Comparison of ENCODE assay signal across 10 mouse cellular contexts in genomic region chr3:154171881-154172592, GRCm38 (mm10).
DNase-seq lines count a peak whose midpoint lies in the region; ATAC-seq and TF ChIP-seq lines count a peak whose summit lies in the region.
"Had no signal": no experiment of that assay in that cellular context is flagged by ENCODE, and none has a peak within 500 bp of the region (broad histone marks: within the 10 kb centered on the region; RNA-seq: fewer than 3 reads in every experiment).

No protein-coding gene starts in this region.

- no peak for TF ChIP-seq CTCF in brain, embryonic 14.5 days (IDR thresholded peaks at IDR 0.05; ENCODE audit: borderline replicate concordance, extremely low read depth, insufficient read depth, insufficient read length)
- no peak for TF ChIP-seq CTCF in liver, postnatal 0 days (IDR thresholded peaks at IDR 0.05; ENCODE audit: low read depth)

- H3K27ac ChIP-seq in midbrain, embryonic 16.5 days (ENCODE audit: low read length) = peak overlapping the region; percentile 20
- H3K27ac ChIP-seq in liver, postnatal 0 days (ENCODE audit: low read depth) = no peak overlapping the region

- TF ChIP-seq POLR2A in brain, embryonic 14.5 days (IDR thresholded peaks at IDR 0.05; ENCODE audit: borderline replicate concordance, extremely low read depth, insufficient read depth, insufficient read length, poor library complexity, severe bottlenecking) = no peak

- TF ChIP-seq EP300 in liver, postnatal 0 days (IDR thresholded peaks at IDR 0.05; ENCODE audit: low read depth) = no peak

- peak; percentile 94 for DNase-seq in brain, embryonic 14.5 days (ENCODE audit: low read depth)
- peak; percentile 34 to 48 for DNase-seq in frontal cortex, adult 2 months (ENCODE audit: extremely low spot score in 1 of 2, low spot score in 1 of 2)
- peak; percentile 73 to 87 for DNase-seq in layer of hippocampus, postnatal 14 days (ENCODE audit: low spot score in 2 of 2)
- DNase-seq in gastrocnemius, postnatal 25 days = no peak
- no peak for DNase-seq in yolk sac, embryonic 10.5 days (ENCODE audit: low spot score)
- no peak for DNase-seq in adrenal gland, adult 2 months
- DNase-seq in liver, postnatal 0 days = no peak
- DNase-seq: cerebellum, adult 8-10 months; heart, postnatal 10 days had no signal

- H3K36me3 ChIP-seq in midbrain, embryonic 16.5 days (ENCODE audit: control insufficient read depth, insufficient read depth, low read length) = no peaks in the 10 kb centered on the region
- H3K36me3 ChIP-seq in liver, postnatal 0 days (replicated peaks; ENCODE audit: insufficient read depth, low read length) = no peaks in the 10 kb centered on the region

- H3K27me3 ChIP-seq in midbrain, embryonic 16.5 days (ENCODE audit: control insufficient read depth, insufficient read depth, low read depth, low read length) = no peaks in the 10 kb centered on the region
- H3K27me3 ChIP-seq in liver, postnatal 0 days (ENCODE audit: insufficient read depth, low read length) = no peaks in the 10 kb centered on the region

- H3K4me2 ChIP-seq in midbrain, embryonic 16.5 days (ENCODE audit: low read length) = no peak overlapping the region
- no peak overlapping the region for H3K4me2 ChIP-seq in liver, postnatal 0 days (ENCODE audit: low read depth, low read length)

- ATAC-seq in midbrain, embryonic 16.5 days = peak; percentile 87
- ATAC-seq in liver, postnatal 0 days = no peak

- 16% methylated on average over 10 of the region's 10 CpGs for WGBS in midbrain, embryonic 16.5 days
- WGBS in liver, postnatal 0 days (ENCODE audit: insufficient replicate concordance) = 65% methylated on average over 10 of the region's 10 CpGs

- no peak overlapping the region for H3K4me3 ChIP-seq in midbrain, embryonic 16.5 days (ENCODE audit: low read depth, low read length)
- no peak overlapping the region for H3K4me3 ChIP-seq in liver, postnatal 0 days (ENCODE audit: low read depth, low read length)

- no peaks in the 10 kb centered on the region for H3K9me3 ChIP-seq in midbrain, embryonic 16.5 days (replicated peaks; ENCODE audit: control insufficient read depth, low read length, poor library complexity, severe bottlenecking)
- no peaks in the 10 kb centered on the region for H3K9me3 ChIP-seq in liver, postnatal 0 days (ENCODE audit: low read length)

- H3K4me1 ChIP-seq in midbrain, embryonic 16.5 days (ENCODE audit: control insufficient read depth, insufficient read depth, low read length) = peaks cover 14% of the 10 kb centered on the region
- no peaks in the 10 kb centered on the region for H3K4me1 ChIP-seq in liver, postnatal 0 days (ENCODE audit: insufficient read depth)

- H3K9ac ChIP-seq in midbrain, embryonic 16.5 days (ENCODE audit: low read depth, low read length) = no peak overlapping the region
- H3K9ac ChIP-seq in liver, postnatal 0 days (replicated peaks) = no peak overlapping the region

Comparison
In these comparisons a context has a peak if more than half of its experiments do, and no peak if none do; other contexts are left out.
1. DNase-seq: peak in brain, embryonic 14.5 days (single experiment), frontal cortex, adult 2 months (2 of 2) and layer of hippocampus, postnatal 14 days (2 of 2); none in gastrocnemius, postnatal 25 days (single experiment), yolk sac, embryonic 10.5 days (single experiment), adrenal gland, adult 2 months (single experiment) and liver, postnatal 0 days (single experiment).